Mouse (Mus musculus) cerebellum, adult 2 months (tissue): ENCODE results near the gene Gas7.

Experiments used
- CTCF ChIP-seq: fragments of 200-500 bp; IDR thresholded peaks from 2 replicates; pipeline ENCODE4 v1.5.1; 2011; ENCODE audit warnings: low read depth, mild to moderate bottlenecking, control low read depth, low read length, moderate library complexity, borderline replicate concordance; ENCODE audit not compliant: insufficient read depth
- POLR2A ChIP-seq: fragments of 200-500 bp; IDR thresholded peaks from 2 replicates; pipeline ENCODE4 v1.6.1; 2011; ENCODE audit warnings: low read length, control low read depth, borderline replicate concordance; ENCODE audit not compliant: insufficient read depth

GRCm38 (mm10) chr11:67586231-67586994 is 131.2 kb downstream of the Gas7 start:
- no peak for TF ChIP-seq CTCF
- no peak for TF ChIP-seq POLR2A
